Mouse (Mus musculus) adipocyte (in vitro differentiated cells): ENCODE results near the gene Fiz1.

Experiments used
- DNase-seq: peaks from one replicate; pipeline ENCODE4 v3.0.0-alpha.2; 2016; ENCODE audit warnings: low spot score

Gene Fiz1

GRCm38 (mm10) chr7:5014251-5015117, at the start of gene Fiz1, which contains the start of gene Zfp524:
Gene Fiz1, minus strand, starts transcription at chr7:5014697.
Gene Zfp524, plus strand, starts transcription at chr7:5014415.
- peak; percentile 96 for DNase-seq

GRCm38 (mm10) chr7:5062360-5063001, 48.0 kb upstream of the Fiz1 start:
- peak; percentile 85 for DNase-seq

- DNase-seq = peak; percentile 84
These were observed 47.4 kb upstream of the Fiz1 start, which contains the start of gene U2af2 for GRCm38 (mm10) chr7:5061774-5062359. Gene U2af2, plus strand, starts transcription at chr7:5062143.

- peak; percentile 96 for DNase-seq
These were observed 46.7 kb upstream of the Fiz1 start for GRCm38 (mm10) chr7:5060944-5061773.

GRCm38 (mm10) chr7:5060239-5060731, 45.8 kb upstream of the Fiz1 start:
- DNase-seq = peak; percentile 81

- no peak for DNase-seq
These were observed 44.9 kb upstream of the Fiz1 start for GRCm38 (mm10) chr7:5059421-5059820.

GRCm38 (mm10) chr7:5058631-5059030, 44.1 kb upstream of the Fiz1 start:
- no peak for DNase-seq

GRCm38 (mm10) chr7:5057804-5058203, 43.3 kb upstream of the Fiz1 start:
- no peak for DNase-seq

GRCm38 (mm10) chr7:5057381-5057780, 42.9 kb upstream of the Fiz1 start:
- no peak for DNase-seq

- no peak for DNase-seq
These were observed 42.3 kb upstream of the Fiz1 start for GRCm38 (mm10) chr7:5056651-5057263.

- no peak for DNase-seq
These were observed 39.1 kb upstream of the Fiz1 start for GRCm38 (mm10) chr7:5053456-5054179.

- DNase-seq = no peak
These were observed 38.4 kb upstream of the Fiz1 start for GRCm38 (mm10) chr7:5052931-5053343.

GRCm38 (mm10) chr7:5052438-5052837, 37.9 kb upstream of the Fiz1 start:
- DNase-seq = no peak

- peak; percentile 69 for DNase-seq
These were observed 37.0 kb upstream of the Fiz1 start, which contains the start of gene Zfp580 for GRCm38 (mm10) chr7:5051193-5052192. Gene Zfp580, plus strand, starts transcription at chr7:5051538.

- peak; percentile 63 for DNase-seq
These were observed 32.8 kb upstream of the Fiz1 start for GRCm38 (mm10) chr7:5047313-5047712.

- no peak for DNase-seq
These were observed 31.6 kb upstream of the Fiz1 start for GRCm38 (mm10) chr7:5046112-5046511.

GRCm38 (mm10) chr7:5044981-5045380, 30.5 kb upstream of the Fiz1 start:
- DNase-seq = no peak

GRCm38 (mm10) chr7:5038940-5039339, 24.4 kb upstream of the Fiz1 start:
- peak; percentile 39 for DNase-seq

GRCm38 (mm10) chr7:5038109-5038732, 23.7 kb upstream of the Fiz1 start, which contains the start of gene Zfp784:
Gene Zfp784, minus strand, starts transcription at chr7:5038446.
- peak; percentile 88 for DNase-seq
